Mouse (Mus musculus) embryonic facial prominence, embryonic 14.5 days (tissue): ENCODE measurements at regions not wholly inside any gene's neighbourhood (a gene's known extent, or its start where the extent isn't known, plus 50 kb on each side); places are given as distances from the start of the nearest gene placed in this dataset.
A peak's percentile ranks its signal among the peaks of the same experiment; 100 is the strongest.

Experiments
- ATAC-seq: fragments of 200-750 bp; cut with Nextera tagmentation; 2 replicates; pipeline ENCODE4 v1.8.0; 2017; ENCODE audit warnings: low read depth, moderate number of reproducible peaks, moderate TSS enrichment
- DNase-seq: peaks from one replicate; pipeline ENCODE4 v3.0.0-alpha.2; 2015; ENCODE audit warnings: low spot score
- H3K27ac ChIP-seq: fragments of 300-500 bp; sonication (generic); replicated peaks from 2 replicates; pipeline ENCODE4 v1.5.1; 2014; ENCODE audit warnings: low read depth, mild to moderate bottlenecking, low read length, moderate library complexity
- H3K27me3 ChIP-seq: fragments of 300-500 bp; sonication (generic); replicated peaks from 2 replicates; pipeline ENCODE4 v1.6.1; 2014; ENCODE audit warnings: low read length; ENCODE audit not compliant: control insufficient read depth, insufficient read depth
- H3K36me3 ChIP-seq: fragments of 300-500 bp; sonication (generic); 2 replicates; pipeline ENCODE4 v1.6.1; 2014; ENCODE audit warnings: low read length, mixed read lengths; ENCODE audit not compliant: control insufficient read depth, insufficient read depth
- H3K4me1 ChIP-seq: fragments of 300-500 bp; sonication (generic); 2 replicates; pipeline ENCODE4 v1.6.1; 2014; ENCODE audit warnings: antibody characterized with exemption, low read length; ENCODE audit not compliant: control insufficient read depth, insufficient read depth
- H3K4me2 ChIP-seq: fragments of 300-500 bp; sonication (generic); 2 replicates; pipeline ENCODE4 v1.6.1; 2014; ENCODE audit warnings: low read depth, mild to moderate bottlenecking, low read length, moderate library complexity, mixed read lengths
- H3K4me3 ChIP-seq: fragments of 300-500 bp; sonication (generic); 2 replicates; pipeline ENCODE4 v1.5.1; 2014; ENCODE audit warnings: low read depth, mild to moderate bottlenecking, low read length
- H3K9ac ChIP-seq: fragments of 300-500 bp; sonication (generic); 2 replicates; pipeline ENCODE4 v1.6.1; 2014; ENCODE audit warnings: low read depth, mild to moderate bottlenecking, low read length, moderate library complexity, mixed read lengths
- H3K9me3 ChIP-seq: fragments of 300-500 bp; sonication (generic); 2 replicates; pipeline ENCODE4 v1.6.1; 2016; ENCODE audit warnings: low read length; ENCODE audit not compliant: control insufficient read depth
- WGBS: fragments of 180-500 bp; shearing (Covaris S2); extraction: QIAGEN DNeasy Blood & Tissue Kit; methylation state at CpG from one replicate; pipeline ENCODE4 v1.1.7; 2014; 5-methylcytosine and 5-hydroxymethylcytosine counted together

- H3K36me3 ChIP-seq, result no peaks in the 10 kb centered on the region
- no peaks in the 10 kb centered on the region for H3K9me3 ChIP-seq
- H3K4me3 ChIP-seq, result no peak overlapping the region
- no peak overlapping the region for H3K9ac ChIP-seq
- H3K4me1 ChIP-seq, result no peaks in the 10 kb centered on the region
- peak; percentile 77 for ATAC-seq
- WGBS, result 51% methylated on average over 4 of the region's 4 CpGs
- DNase-seq, result peak; percentile 70
- H3K27me3 ChIP-seq, result no peaks in the 10 kb centered on the region
- no peak overlapping the region for H3K4me2 ChIP-seq
- no peak overlapping the region for H3K27ac ChIP-seq
These were observed 530.4 kb downstream of the Rapgef2 start for GRCm38 (mm10) chr3:78755686-78756476.

GRCm38 (mm10) chr3:78736111-78736510, 550.2 kb downstream of the Rapgef2 start:
- H3K4me2 ChIP-seq, result no peak overlapping the region
- no peaks in the 10 kb centered on the region for H3K9me3 ChIP-seq
- H3K4me1 ChIP-seq, result no peaks in the 10 kb centered on the region
- no peak for ATAC-seq
- H3K27me3 ChIP-seq, result no peaks in the 10 kb centered on the region
- no peaks in the 10 kb centered on the region for H3K36me3 ChIP-seq
- no peak overlapping the region for H3K27ac ChIP-seq
- no peak overlapping the region for H3K9ac ChIP-seq
- H3K4me3 ChIP-seq, result no peak overlapping the region
- DNase-seq, result no peak

GRCm38 (mm10) chr3:78716691-78717090, 569.6 kb downstream of the Rapgef2 start:
- H3K4me2 ChIP-seq, result no peak overlapping the region
- WGBS, result 78% methylated on average over 2 of the region's 2 CpGs
- ATAC-seq (no peak), DNase-seq (no peak)
- H3K27me3 ChIP-seq, result no peaks in the 10 kb centered on the region
- H3K9ac ChIP-seq, result no peak overlapping the region
- no peak overlapping the region for H3K27ac ChIP-seq
- no peaks in the 10 kb centered on the region for H3K9me3 ChIP-seq
- no peaks in the 10 kb centered on the region for H3K36me3 ChIP-seq
- H3K4me3 ChIP-seq, result no peak overlapping the region
- no peaks in the 10 kb centered on the region for H3K4me1 ChIP-seq

GRCm38 (mm10) chr3:78707687-78708086, 578.6 kb downstream of the Rapgef2 start:
- no peaks in the 10 kb centered on the region for H3K9me3 ChIP-seq
- H3K27ac ChIP-seq, result no peak overlapping the region
- H3K27me3 ChIP-seq, result no peaks in the 10 kb centered on the region
- no peaks in the 10 kb centered on the region for H3K4me1 ChIP-seq
- no peak overlapping the region for H3K4me2 ChIP-seq
- no peaks in the 10 kb centered on the region for H3K36me3 ChIP-seq
- no peak overlapping the region for H3K4me3 ChIP-seq
- no peak overlapping the region for H3K9ac ChIP-seq
- no peak for DNase-seq
- no peak for ATAC-seq
- WGBS, result 70% methylated on average over 1 of the region's 1 CpGs

GRCm38 (mm10) chr3:78698936-78699335, 587.4 kb downstream of the Rapgef2 start:
- Histone ChIP-seq H3K4me1 (0 out of 2 replicates have a peak, but pooled peaks cover 3% of the 10 kb centered on the region), H3K9me3 (no peaks in the 10 kb centered on the region), H3K27me3 (no peaks in the 10 kb centered on the region), H3K4me3 (no peak overlapping the region), H3K27ac (no peak overlapping the region), H3K9ac (no peak overlapping the region), H3K36me3 (no peaks in the 10 kb centered on the region), H3K4me2 (no peak overlapping the region)
- peak; percentile 90 for DNase-seq
- peak; percentile 90 for ATAC-seq
- 35% methylated on average over 5 of the region's 5 CpGs for WGBS

- H3K27me3 ChIP-seq, result no peaks in the 10 kb centered on the region
- no peak overlapping the region for H3K9ac ChIP-seq
- H3K4me3 ChIP-seq, result no peak overlapping the region
- H3K4me2 ChIP-seq, result no peak overlapping the region
- ATAC-seq, result 0 out of 2 replicates have a peak, but pooled peaks have one; percentile 22
- peak; percentile 33 for DNase-seq
- H3K36me3 ChIP-seq, result no peaks in the 10 kb centered on the region
- no peaks in the 10 kb centered on the region for H3K4me1 ChIP-seq
- no peak overlapping the region for H3K27ac ChIP-seq
- WGBS, result 58% methylated on average over 3 of the region's 3 CpGs
- no peaks in the 10 kb centered on the region for H3K9me3 ChIP-seq
These were observed 594.8 kb downstream of the Rapgef2 start for GRCm38 (mm10) chr3:78691499-78691898.

- Histone ChIP-seq H3K36me3 (no peaks in the 10 kb centered on the region), H3K4me2 (no peak overlapping the region), H3K9ac (no peak overlapping the region), H3K27ac (no peak overlapping the region), H3K4me3 (no peak overlapping the region), H3K9me3 (no peaks in the 10 kb centered on the region), H3K4me1 (no peaks in the 10 kb centered on the region), H3K27me3 (no peaks in the 10 kb centered on the region)
- no peak for ATAC-seq
- no peak for DNase-seq
- WGBS, result 72% methylated on average over 1 of the region's 1 CpGs
These were observed 608.7 kb downstream of the Rapgef2 start for GRCm38 (mm10) chr3:78677656-78678055.

GRCm38 (mm10) chr3:78676806-78677205, 609.5 kb downstream of the Rapgef2 start:
- DNase-seq (no peak), ATAC-seq (no peak)
- Histone ChIP-seq H3K27ac (no peak overlapping the region), H3K4me3 (no peak overlapping the region), H3K4me1 (no peaks in the 10 kb centered on the region), H3K4me2 (no peak overlapping the region), H3K27me3 (no peaks in the 10 kb centered on the region), H3K36me3 (no peaks in the 10 kb centered on the region), H3K9me3 (no peaks in the 10 kb centered on the region), H3K9ac (no peak overlapping the region)
- WGBS, result 67% methylated on average over 2 of the region's 2 CpGs

GRCm38 (mm10) chr3:78674529-78675187, 611.7 kb downstream of the Rapgef2 start:
- H3K9ac ChIP-seq, result no peak overlapping the region
- no peak overlapping the region for H3K4me3 ChIP-seq
- no peak for DNase-seq
- H3K27me3 ChIP-seq, result no peaks in the 10 kb centered on the region
- no peak overlapping the region for H3K4me2 ChIP-seq
- WGBS, result 80% methylated on average over 5 of the region's 5 CpGs
- H3K4me1 ChIP-seq, result no peaks in the 10 kb centered on the region
- no peaks in the 10 kb centered on the region for H3K9me3 ChIP-seq
- H3K27ac ChIP-seq, result no peak overlapping the region
- H3K36me3 ChIP-seq, result no peaks in the 10 kb centered on the region
- no peak for ATAC-seq
